Mouse (Mus musculus): ENCODE measurements around the gene Lhx9.

Gene Lhx9

GRCm38 (mm10) chr1:138848511-138849109, at the start of gene Lhx9:
Gene Lhx9 (minus strand): TSS chr1:138848577.
- DNase-seq, result peak; percentile 73

GRCm38 (mm10) chr1:138896088-138896487, 47.7 kb upstream of the Lhx9 start:
- DNase-seq, result no peak

- no peak for DNase-seq
Observed at GRCm38 (mm10) chr1:138877470-138878254, 29.3 kb upstream of the Lhx9 start.

GRCm38 (mm10) chr1:138876371-138877045, 28.1 kb upstream of the Lhx9 start:
- DNase-seq, result no peak

- peak; percentile 91 for DNase-seq
Observed at GRCm38 (mm10) chr1:138856101-138856950, 7.9 kb upstream of the Lhx9 start, which contains the start of gene 2310009B15Rik. Gene 2310009B15Rik (minus strand): TSS chr1:138856852.

GRCm38 (mm10) chr1:138850823-138851222, 2.4 kb upstream of the Lhx9 start:
- DNase-seq, result no peak

GRCm38 (mm10) chr1:138850161-138850539, 1.8 kb upstream of the Lhx9 start:
- no peak for DNase-seq

GRCm38 (mm10) chr1:138849531-138850160, 1.3 kb upstream of the Lhx9 start:
- DNase-seq, result no peak

- DNase-seq, result no peak
Observed at GRCm38 (mm10) chr1:138848026-138848425, 351 bp downstream of the Lhx9 start.

- no peak for DNase-seq
Observed at GRCm38 (mm10) chr1:138847146-138847545, 1.2 kb downstream of the Lhx9 start.

GRCm38 (mm10) chr1:138846581-138846980, 1.8 kb downstream of the Lhx9 start:
- no peak for DNase-seq

GRCm38 (mm10) chr1:138846131-138846530, 2.2 kb downstream of the Lhx9 start:
- DNase-seq, result no peak

- DNase-seq, result no peak
Observed at GRCm38 (mm10) chr1:138845481-138845880, 2.9 kb downstream of the Lhx9 start.

GRCm38 (mm10) chr1:138844166-138844565, 4.2 kb downstream of the Lhx9 start:
- DNase-seq, result no peak

GRCm38 (mm10) chr1:138843361-138844091, 4.9 kb downstream of the Lhx9 start:
- peak; percentile 70 for DNase-seq

- no peak for DNase-seq
Observed at GRCm38 (mm10) chr1:138842756-138843155, 5.6 kb downstream of the Lhx9 start.

GRCm38 (mm10) chr1:138842315-138842714, 6.1 kb downstream of the Lhx9 start:
- peak; percentile 78 for DNase-seq

- peak; percentile 86 for DNase-seq
Observed at GRCm38 (mm10) chr1:138841306-138842095, 6.9 kb downstream of the Lhx9 start.

GRCm38 (mm10) chr1:138840440-138841305, 7.7 kb downstream of the Lhx9 start:
- no peak for DNase-seq

Data from embryo, embryonic 11 days (tissue).